In genomic region chr7:16285450-16286025, GRCm38 (mm10) we compare ENCODE assay signal across 8 mouse cellular contexts. TPM values are rescaled to one million over a fixed set of nuclear protein-coding genes. Genes with fewer than 3 reads are reported as not detected.
DNase-seq lines count a peak whose midpoint lies in the region; ATAC-seq lines count a peak whose summit lies in the region.

No protein-coding gene starts in this region.

- H3K4me3 ChIP-seq in limb, embryonic 13.5 days = peak overlapping the region; percentile 61
- peak overlapping the region; percentile 82 for H3K4me3 ChIP-seq in midbrain, embryonic 12.5 days

- H3K4me1 ChIP-seq in limb, embryonic 13.5 days = peaks cover 12% of the 10 kb centered on the region
- peaks cover 12% of the 10 kb centered on the region for H3K4me1 ChIP-seq in midbrain, embryonic 12.5 days

- peak overlapping the region; percentile 51 for H3K9ac ChIP-seq in limb, embryonic 13.5 days
- H3K9ac ChIP-seq in midbrain, embryonic 12.5 days (replicated peaks) = no peak overlapping the region; the same call in 1 of the 2 replicates

- ATAC-seq in limb, embryonic 13.5 days (ENCODE audit: low FRiP score, low read depth) = peak; percentile 65
- ATAC-seq in midbrain, embryonic 12.5 days (ENCODE audit: low FRiP score, low read depth) = peak; percentile 63

- intact Hi-C loops in left cerebral cortex, postnatal 10 days (cut with DNase I) = no loop called here

- peak overlapping the region; percentile 69 for H3K27ac ChIP-seq in limb, embryonic 13.5 days
- H3K27ac ChIP-seq in midbrain, embryonic 12.5 days (replicated peaks) = peak overlapping the region; percentile 11; the same call in 1 of the 2 replicates

- no peaks in the 10 kb centered on the region for H3K9me3 ChIP-seq in limb, embryonic 13.5 days
- H3K9me3 ChIP-seq in midbrain, embryonic 12.5 days = no peaks in the 10 kb centered on the region

- peak overlapping the region; percentile 66 for H3K4me2 ChIP-seq in limb, embryonic 13.5 days (replicated peaks)
- H3K4me2 ChIP-seq in midbrain, embryonic 12.5 days (replicated peaks) = peak overlapping the region; percentile 49

- H3K36me3 ChIP-seq in limb, embryonic 13.5 days = peaks cover 36% of the 10 kb centered on the region
- peaks cover 38% of the 10 kb centered on the region for H3K36me3 ChIP-seq in midbrain, embryonic 12.5 days

- WGBS in limb, embryonic 13.5 days = 1% methylated on average over 14 of the region's 14 CpGs
- WGBS in midbrain, embryonic 12.5 days = 6% methylated on average over 14 of the region's 14 CpGs

- no peaks in the 10 kb centered on the region for H3K27me3 ChIP-seq in limb, embryonic 13.5 days
- H3K27me3 ChIP-seq in midbrain, embryonic 12.5 days = no peaks in the 10 kb centered on the region

- peak; percentile 39 to 87 for DNase-seq in left cerebral cortex, postnatal 10 days (ENCODE audit: extremely low spot score in 1 of 2, low spot score in 2 of 2)
- DNase-seq in left cerebral cortex, adult 11 months (ENCODE audit: low spot score) = no peak
- peak; percentile 53 for DNase-seq in embryo, embryonic 10 days (ENCODE audit: low spot score)
- DNase-seq in gastrocnemius, adult 8-10 months (ENCODE audit: low spot score in 2 of 2) = peak; percentile 68 to 81
- DNase-seq in induced T-regulatory cell, adult 2 months (ENCODE audit: low read depth) = peak; percentile 86
- peak; percentile 38 to 51 for DNase-seq in spleen, postnatal 14 days (ENCODE audit: low spot score in 2 of 2)

RNA-seq across cellular contexts. Expression of gene Ccdc9, which starts 1.1 kb away (rescaled TPM):
- 10 to 100 TPM; 85.5 to 89.0 TPM for total RNA-seq in left cerebral cortex, postnatal 10 days (2021)
- 10 to 100 TPM; 28.4 to 37.4 (median 32.2) TPM for total RNA-seq in gastrocnemius, adult 8-10 months (2022)
- 26.1 and 29.2 TPM in 2 replicates for polyA plus RNA-seq in limb, embryonic 13.5 days (2015; fragmentation: Nextera tagmentation; extraction: Ambion mirVana)
- polyA plus RNA-seq in midbrain, embryonic 12.5 days (2016; fragmentation: Nextera tagmentation; extraction: Ambion mirVana) = 43.2 and 48.8 TPM in 2 replicates

RNA-seq across cellular contexts. Expression of gene Inafm1, which starts 12.1 kb away (rescaled TPM):
- total RNA-seq in left cerebral cortex, postnatal 10 days (2021) = 10 to 100 TPM; 33.0 to 35.6 TPM
- 10 to 100 TPM; 13.6 to 19.4 (median 15.8) TPM for total RNA-seq in gastrocnemius, adult 8-10 months (2022)
- 19.0 and 19.9 TPM in 2 replicates for polyA plus RNA-seq in limb, embryonic 13.5 days (2015; fragmentation: Nextera tagmentation; extraction: Ambion mirVana)
- polyA plus RNA-seq in midbrain, embryonic 12.5 days (2016; fragmentation: Nextera tagmentation; extraction: Ambion mirVana) = 20.5 and 20.6 TPM in 2 replicates

RNA-seq across cellular contexts. Expression of gene Bbc3, which starts 22.7 kb away (rescaled TPM):
- total RNA-seq in left cerebral cortex, postnatal 10 days (2021) = 10 to 100 TPM; 30.1 to 34.6 TPM
- 1 to 10 TPM; 1.4 to 2.1 (median 1.5) TPM for total RNA-seq in gastrocnemius, adult 8-10 months (2022)
- polyA plus RNA-seq in limb, embryonic 13.5 days (2015; fragmentation: Nextera tagmentation; extraction: Ambion mirVana) = 5.0 and 5.1 TPM in 2 replicates
- 17.3 and 18.9 TPM in 2 replicates for polyA plus RNA-seq in midbrain, embryonic 12.5 days (2016; fragmentation: Nextera tagmentation; extraction: Ambion mirVana)

RNA-seq across cellular contexts. Expression of gene C5ar1, which starts 26.2 kb away (rescaled TPM):
- total RNA-seq in left cerebral cortex, postnatal 10 days (2021) = under 1 TPM; 0.71 to 0.83 TPM
- total RNA-seq in gastrocnemius, adult 8-10 months (2022) = 1 to 10 TPM in 2 of 4 experiments, under 1 TPM in 2; 0.44 to 1.4 (median 0.92) TPM
- polyA plus RNA-seq in limb, embryonic 13.5 days (2015; fragmentation: Nextera tagmentation; extraction: Ambion mirVana) = 1.9 and 2.4 TPM in 2 replicates
- 1.3 and 1.5 TPM in 2 replicates for polyA plus RNA-seq in midbrain, embryonic 12.5 days (2016; fragmentation: Nextera tagmentation; extraction: Ambion mirVana)

RNA-seq across cellular contexts. Expression of gene C5ar2, which starts 41.6 kb away (rescaled TPM):
- under 1 TPM; 0.53 to 0.79 TPM for total RNA-seq in left cerebral cortex, postnatal 10 days (2021)
- total RNA-seq in gastrocnemius, adult 8-10 months (2022) = under 1 TPM; 0.19 to 0.25 (median 0.23) TPM
- 0.09 and 0.10 TPM in 2 replicates for polyA plus RNA-seq in limb, embryonic 13.5 days (2015; fragmentation: Nextera tagmentation; extraction: Ambion mirVana)
- polyA plus RNA-seq in midbrain, embryonic 12.5 days (2016; fragmentation: Nextera tagmentation; extraction: Ambion mirVana) = 0.11 TPM in 1 of 2 replicates, not detected in the other

Comparison
In these comparisons a context has a peak if more than half of its experiments do, and no peak if none do; other contexts are left out.
1. RNA of gene Bbc3, which starts 22.7 kb away (total RNA-seq): 30.1 to 34.6 TPM in left cerebral cortex, postnatal 10 days; 1.4 to 2.1 TPM in gastrocnemius, adult 8-10 months; every median in the first group is over 10 times any median in the second.